Mouse (Mus musculus) olfactory bulb, adult 2 months (tissue): ENCODE data around the gene Olfml3.

ENCODE experiments used
- CTCF ChIP-seq: fragments of 200-500 bp; IDR thresholded peaks from 2 replicates; pipeline ENCODE4 v1.5.1; 2012; ENCODE audit warnings: low read depth, mild to moderate bottlenecking, low read length, moderate library complexity; ENCODE audit not compliant: insufficient read depth
- POLR2A ChIP-seq: fragments of 200-500 bp; IDR thresholded peaks from 2 replicates; pipeline ENCODE4 v1.6.1; 2012; ENCODE audit warnings: mild to moderate bottlenecking, low read depth, low read length, moderate library complexity; ENCODE audit not compliant: insufficient read depth

- TF ChIP-seq POLR2A (no peak), CTCF (no peak)
Observed at GRCm38 (mm10) chr3:103716774-103717760, 20.7 kb downstream of the Olfml3 start.
